Mouse (Mus musculus): ENCODE data around the gene Prmt2. TPM values are rescaled to one million over a fixed set of nuclear protein-coding genes. Genes with fewer than 3 reads are reported as not detected.

Prmt2 gene
- polyA plus RNA-seq, 1 experiment from 2014 or later: 5.7 TPM

DNA sequence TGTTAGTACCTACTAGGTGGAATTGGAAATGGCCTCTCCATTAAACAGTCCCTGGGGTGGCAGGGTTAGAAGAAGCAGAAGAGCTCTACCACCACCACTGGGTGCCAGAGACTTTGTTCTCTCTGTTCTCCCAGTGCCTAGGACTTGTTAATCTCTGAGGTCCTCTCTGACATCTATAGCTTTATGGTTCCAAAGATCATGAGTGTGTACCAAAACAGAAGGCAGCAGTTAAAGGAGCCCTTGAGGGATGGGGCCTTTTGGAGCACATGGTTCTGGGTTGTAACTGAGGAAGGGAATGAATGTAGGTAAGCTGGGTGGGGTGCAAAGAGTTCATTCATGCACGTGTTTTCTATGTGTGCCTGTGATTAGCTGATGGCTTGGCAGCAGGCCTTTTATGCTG, 79.7 kb downstream of the Prmt2 start:
- H3K36me3 ChIP-seq (replicated peaks): no peaks in the 10 kb centered on the region
- H3K4me1 ChIP-seq (replicated peaks): no peaks in the 10 kb centered on the region
- no peak overlapping the region for H3K9ac ChIP-seq
- 74% methylated on average over 1 of the region's 1 CpGs for WGBS (ENCODE audit: insufficient replicate concordance)
- H3K27me3 ChIP-seq: no peaks in the 10 kb centered on the region
- no peaks in the 10 kb centered on the region for H3K9me3 ChIP-seq (replicated peaks)
- no peak for ATAC-seq (ENCODE audit: insufficient read depth)
- H3K4me2 ChIP-seq: no peak overlapping the region
- no peak overlapping the region for H3K27ac ChIP-seq (replicated peaks)
- H3K4me3 ChIP-seq (replicated peaks): no peak overlapping the region

DNA sequence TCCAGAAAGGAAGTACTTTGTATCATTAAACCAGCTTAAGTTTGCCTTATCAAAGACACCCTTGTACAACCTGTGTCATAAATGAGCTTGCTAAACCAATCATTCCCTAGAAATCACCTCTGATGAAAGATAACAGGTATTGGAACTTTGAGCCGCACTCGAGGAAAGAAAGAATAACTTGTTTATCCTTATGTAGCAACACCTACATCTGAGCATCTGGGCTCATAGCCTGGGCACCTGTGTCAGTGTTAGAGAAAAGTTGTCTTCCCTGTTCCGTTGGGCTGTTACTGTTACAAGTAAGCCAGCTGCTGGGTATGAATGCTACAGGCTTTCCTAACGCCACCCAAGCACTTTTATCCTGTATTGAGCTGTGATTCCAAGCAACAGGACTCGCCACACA, 80.1 kb downstream of the Prmt2 start:
- no peak for ATAC-seq (ENCODE audit: insufficient read depth)
- no peak overlapping the region for H3K9ac ChIP-seq
- no peaks in the 10 kb centered on the region for H3K27me3 ChIP-seq
- H3K4me1 ChIP-seq (replicated peaks): no peaks in the 10 kb centered on the region
- 48% methylated on average over 5 of the region's 5 CpGs for WGBS (ENCODE audit: insufficient replicate concordance)
- no peaks in the 10 kb centered on the region for H3K36me3 ChIP-seq (replicated peaks)
- no peak overlapping the region for H3K4me2 ChIP-seq
- no peak overlapping the region for H3K4me3 ChIP-seq (replicated peaks)
- no peak overlapping the region for H3K27ac ChIP-seq (replicated peaks)
- H3K9me3 ChIP-seq (replicated peaks): no peaks in the 10 kb centered on the region

MicroRNA genes within 50 kb of the gene (microRNA counts, 519-probe panel; counts per million panel counts)
- microRNA mmu-miR-678: not detected

Small RNA genes within 50 kb of the gene (microRNA-seq; reads per million reads assigned to microRNA genes)
- gene Mir678: not detected

Other genes with a start within 250 kb of the Prmt2 start
- 10.8 and 11.2 TPM in 2 replicates for gene Zfp280b, start 205.2 kb downstream of the Prmt2 start, polyA plus RNA-seq (2015; fragmentation: Nextera tagmentation; extraction: Ambion mirVana)
- gene Slc5a4b, start 126.9 kb downstream of the Prmt2 start, polyA plus RNA-seq (2015; fragmentation: Nextera tagmentation; extraction: Ambion mirVana): 0.20 and 0.35 TPM in 2 replicates
- gene Slc5a4a, start 90.4 kb downstream of the Prmt2 start, polyA plus RNA-seq (2015; fragmentation: Nextera tagmentation; extraction: Ambion mirVana): 0.07 TPM in 1 of 2 replicates, not detected in the other
- 0.08 and 0.12 TPM in 2 replicates for gene S100b, start 16.0 kb upstream of the Prmt2 start, polyA plus RNA-seq (2015; fragmentation: Nextera tagmentation; extraction: Ambion mirVana)
- gene Dip2a, start 107.4 kb upstream of the Prmt2 start, polyA plus RNA-seq (2015; fragmentation: Nextera tagmentation; extraction: Ambion mirVana): 1.2 and 1.8 TPM in 2 replicates
- not detected in 2 replicates for gene AC141477.1, start 202.6 kb upstream of the Prmt2 start, polyA plus RNA-seq (2015; fragmentation: Nextera tagmentation; extraction: Ambion mirVana)
- gene Pcnt, start 204.9 kb upstream of the Prmt2 start, polyA plus RNA-seq (2015; fragmentation: Nextera tagmentation; extraction: Ambion mirVana): 8.0 and 8.6 TPM in 2 replicates
- gene 2610028H24Rik, start 211.2 kb upstream of the Prmt2 start, polyA plus RNA-seq (2015; fragmentation: Nextera tagmentation; extraction: Ambion mirVana): not detected in 2 replicates
- gene Mcm3ap, start 231.1 kb upstream of the Prmt2 start, polyA plus RNA-seq (2015; fragmentation: Nextera tagmentation; extraction: Ambion mirVana): 18.0 and 18.5 TPM in 2 replicates
- 2.6 and 2.7 TPM in 2 replicates for gene Ybey, start 231.2 kb upstream of the Prmt2 start, polyA plus RNA-seq (2015; fragmentation: Nextera tagmentation; extraction: Ambion mirVana)